Mouse (Mus musculus): ENCODE data around the gene 4930564D02Rik. TPM values are rescaled to one million over a fixed set of nuclear protein-coding genes. Genes with fewer than 3 reads are reported as not detected.
A peak's percentile ranks its signal among the peaks of the same experiment; 100 is the strongest.

4930564D02Rik gene
- polyA plus RNA-seq (2015; fragmentation: Nextera tagmentation; extraction: Ambion mirVana), result not detected in 2 replicates

GRCm38 (mm10) chr3:105066544-105066943 is at the start of gene 4930564D02Rik:
Gene 4930564D02Rik, plus strand, starts transcription at chr3:105066844.
- Histone ChIP-seq H3K4me2 (no peak within 1 kb of the TSS), H3K9me3 (no peaks in the 10 kb centered on the region), H3K4me1 (no peaks in the 10 kb centered on the region), H3K4me3 (no peak within 1 kb of the TSS), H3K36me3 (no peaks in the 10 kb centered on the region), H3K9ac (no peak within 1 kb of the TSS), H3K27me3 (no peaks in the 10 kb centered on the region), H3K27ac (no peak within 1 kb of the TSS)
- no peak for ATAC-seq (ENCODE audit: borderline replicate concordance, extremely low read depth, low FRiP score, low TSS enrichment)
- 74% methylated on average over 10 of the region's 10 CpGs for WGBS

- H3K27ac ChIP-seq, result peak overlapping the region; percentile 68
- no peak overlapping the region for H3K9ac ChIP-seq
- H3K27me3 ChIP-seq, result no peaks in the 10 kb centered on the region
- H3K4me3 ChIP-seq, result no peak overlapping the region
- H3K36me3 ChIP-seq, result no peaks in the 10 kb centered on the region
- peaks cover 62% of the 10 kb centered on the region for H3K4me1 ChIP-seq
- 54% methylated on average over 8 of the region's 8 CpGs for WGBS
- ATAC-seq (ENCODE audit: borderline replicate concordance, extremely low read depth, low FRiP score, low TSS enrichment), result no peak
- no peak overlapping the region for H3K4me2 ChIP-seq
- no peaks in the 10 kb centered on the region for H3K9me3 ChIP-seq
These were observed 49.3 kb upstream of the 4930564D02Rik start for GRCm38 (mm10) chr3:105017314-105017713.

GRCm38 (mm10) chr3:105018085-105018782 is 48.4 kb upstream of the 4930564D02Rik start:
- no peak overlapping the region for H3K4me2 ChIP-seq
- peaks cover 57% of the 10 kb centered on the region for H3K4me1 ChIP-seq
- no peak overlapping the region for H3K4me3 ChIP-seq
- no peak for ATAC-seq (ENCODE audit: borderline replicate concordance, extremely low read depth, low FRiP score, low TSS enrichment)
- H3K27ac ChIP-seq, result peak overlapping the region; percentile 58
- no peaks in the 10 kb centered on the region for H3K27me3 ChIP-seq
- no peaks in the 10 kb centered on the region for H3K9me3 ChIP-seq
- 68% methylated on average over 10 of the region's 10 CpGs for WGBS
- no peak overlapping the region for H3K9ac ChIP-seq
- H3K36me3 ChIP-seq, result no peaks in the 10 kb centered on the region; the same call in 1 of the 2 replicates

GRCm38 (mm10) chr3:105018783-105019105 is 47.9 kb upstream of the 4930564D02Rik start:
- Histone ChIP-seq H3K27me3 (no peaks in the 10 kb centered on the region), H3K4me3 (no peak overlapping the region), H3K9ac (no peak overlapping the region), H3K4me2 (no peak overlapping the region), H3K27ac (peak overlapping the region; percentile 56), H3K4me1 (peaks cover 53% of the 10 kb centered on the region), H3K9me3 (no peaks in the 10 kb centered on the region), H3K36me3 (no peaks in the 10 kb centered on the region; the same call in 1 of the 2 replicates)
- 74% methylated on average over 6 of the region's 6 CpGs for WGBS
- ATAC-seq (ENCODE audit: borderline replicate concordance, extremely low read depth, low FRiP score, low TSS enrichment), result no peak

GRCm38 (mm10) chr3:105019826-105020692 is 46.6 kb upstream of the 4930564D02Rik start:
- H3K36me3 ChIP-seq, result peaks cover 3% of the 10 kb centered on the region; the same call in 1 of the 2 replicates
- H3K4me2 ChIP-seq, result no peak overlapping the region; the same call in 1 of the 2 replicates
- H3K27me3 ChIP-seq, result no peaks in the 10 kb centered on the region
- H3K9ac ChIP-seq, result no peak overlapping the region
- H3K9me3 ChIP-seq, result no peaks in the 10 kb centered on the region
- H3K4me3 ChIP-seq, result no peak overlapping the region
- peak; percentile 58; the same call in 1 of the 2 replicates for ATAC-seq (ENCODE audit: borderline replicate concordance, extremely low read depth, low FRiP score, low TSS enrichment)
- 12% methylated on average over 12 of the region's 12 CpGs for WGBS
- H3K4me1 ChIP-seq, result peaks cover 53% of the 10 kb centered on the region
- peak overlapping the region; percentile 82 for H3K27ac ChIP-seq

GRCm38 (mm10) chr3:105023371-105024005 is 43.2 kb upstream of the 4930564D02Rik start:
- Histone ChIP-seq H3K4me3 (no peak overlapping the region), H3K4me1 (peaks cover 34% of the 10 kb centered on the region), H3K9ac (no peak overlapping the region), H3K9me3 (no peaks in the 10 kb centered on the region), H3K4me2 (no peak overlapping the region), H3K27ac (peak overlapping the region; percentile 82), H3K36me3 (peaks cover 16% of the 10 kb centered on the region), H3K27me3 (no peaks in the 10 kb centered on the region)
- ATAC-seq (ENCODE audit: borderline replicate concordance, extremely low read depth, low FRiP score, low TSS enrichment), result peak; percentile 35; the same call in 1 of the 2 replicates
- WGBS, result 60% methylated on average over 10 of the region's 10 CpGs

- H3K9ac ChIP-seq, result no peak overlapping the region
- peak overlapping the region; percentile 30 for H3K27ac ChIP-seq
- no peak for ATAC-seq (ENCODE audit: borderline replicate concordance, extremely low read depth, low FRiP score, low TSS enrichment)
- H3K4me3 ChIP-seq, result no peak overlapping the region
- 66% methylated on average over 10 of the region's 10 CpGs for WGBS
- H3K36me3 ChIP-seq, result peaks cover 52% of the 10 kb centered on the region
- H3K27me3 ChIP-seq, result no peaks in the 10 kb centered on the region
- no peak overlapping the region for H3K4me2 ChIP-seq
- H3K4me1 ChIP-seq, result peaks cover 14% of the 10 kb centered on the region; the same call in 1 of the 2 replicates
- no peaks in the 10 kb centered on the region for H3K9me3 ChIP-seq
These were observed 30.3 kb upstream of the 4930564D02Rik start for GRCm38 (mm10) chr3:105036281-105036847.

- peaks cover 44% of the 10 kb centered on the region for H3K36me3 ChIP-seq
- no peak overlapping the region for H3K4me3 ChIP-seq
- 80% methylated on average over 6 of the region's 6 CpGs for WGBS
- H3K4me2 ChIP-seq, result no peak overlapping the region
- H3K9ac ChIP-seq, result no peak overlapping the region
- peak overlapping the region; percentile 30; the same call in 1 of the 2 replicates for H3K27ac ChIP-seq
- no peaks in the 10 kb centered on the region for H3K9me3 ChIP-seq
- peaks cover 18% of the 10 kb centered on the region; the same call in 1 of the 2 replicates for H3K4me1 ChIP-seq
- no peak for ATAC-seq (ENCODE audit: borderline replicate concordance, extremely low read depth, low FRiP score, low TSS enrichment)
- no peaks in the 10 kb centered on the region for H3K27me3 ChIP-seq
These were observed 29.3 kb upstream of the 4930564D02Rik start for GRCm38 (mm10) chr3:105037240-105037770.

GRCm38 (mm10) chr3:105040002-105040401 is 26.6 kb upstream of the 4930564D02Rik start:
- Histone ChIP-seq H3K36me3 (peaks cover 23% of the 10 kb centered on the region), H3K9me3 (no peaks in the 10 kb centered on the region), H3K27ac (no peak overlapping the region), H3K4me1 (peaks cover 26% of the 10 kb centered on the region), H3K27me3 (no peaks in the 10 kb centered on the region), H3K4me3 (no peak overlapping the region), H3K9ac (no peak overlapping the region), H3K4me2 (no peak overlapping the region)
- peak; percentile 31; the same call in 1 of the 2 replicates for ATAC-seq (ENCODE audit: borderline replicate concordance, extremely low read depth, low FRiP score, low TSS enrichment)
- 35% methylated on average over 8 of the region's 8 CpGs for WGBS

- Histone ChIP-seq H3K4me1 (peaks cover 33% of the 10 kb centered on the region), H3K4me2 (no peak overlapping the region), H3K27me3 (no peaks in the 10 kb centered on the region), H3K4me3 (no peak overlapping the region), H3K27ac (no peak overlapping the region), H3K36me3 (peaks cover 12% of the 10 kb centered on the region; the same call in 1 of the 2 replicates), H3K9ac (no peak overlapping the region), H3K9me3 (no peaks in the 10 kb centered on the region)
- no peak for ATAC-seq (ENCODE audit: borderline replicate concordance, extremely low read depth, low FRiP score, low TSS enrichment)
- WGBS, result 83% methylated on average over 9 of the region's 9 CpGs
These were observed 25.5 kb upstream of the 4930564D02Rik start for GRCm38 (mm10) chr3:105040983-105041625.

- Histone ChIP-seq H3K4me1 (peaks cover 51% of the 10 kb centered on the region), H3K4me2 (no peak overlapping the region), H3K27me3 (no peaks in the 10 kb centered on the region), H3K4me3 (no peak overlapping the region), H3K27ac (no peak overlapping the region), H3K36me3 (no peaks in the 10 kb centered on the region), H3K9me3 (no peaks in the 10 kb centered on the region), H3K9ac (no peak overlapping the region)
- ATAC-seq (ENCODE audit: borderline replicate concordance, extremely low read depth, low FRiP score, low TSS enrichment), result no peak
- WGBS, result 82% methylated on average over 5 of the region's 5 CpGs
These were observed 22.9 kb upstream of the 4930564D02Rik start for GRCm38 (mm10) chr3:105043746-105044145.

Measured in lung, embryonic 15.5 days (tissue).